Mouse (Mus musculus): ENCODE measurements around the gene Hhex. TPM values are rescaled to one million over a fixed set of nuclear protein-coding genes. Genes with fewer than 3 reads are reported as not detected.

The Hhex gene
- polyA plus RNA-seq, 1 experiment from 2014 or later: 4.2 TPM

DNA sequence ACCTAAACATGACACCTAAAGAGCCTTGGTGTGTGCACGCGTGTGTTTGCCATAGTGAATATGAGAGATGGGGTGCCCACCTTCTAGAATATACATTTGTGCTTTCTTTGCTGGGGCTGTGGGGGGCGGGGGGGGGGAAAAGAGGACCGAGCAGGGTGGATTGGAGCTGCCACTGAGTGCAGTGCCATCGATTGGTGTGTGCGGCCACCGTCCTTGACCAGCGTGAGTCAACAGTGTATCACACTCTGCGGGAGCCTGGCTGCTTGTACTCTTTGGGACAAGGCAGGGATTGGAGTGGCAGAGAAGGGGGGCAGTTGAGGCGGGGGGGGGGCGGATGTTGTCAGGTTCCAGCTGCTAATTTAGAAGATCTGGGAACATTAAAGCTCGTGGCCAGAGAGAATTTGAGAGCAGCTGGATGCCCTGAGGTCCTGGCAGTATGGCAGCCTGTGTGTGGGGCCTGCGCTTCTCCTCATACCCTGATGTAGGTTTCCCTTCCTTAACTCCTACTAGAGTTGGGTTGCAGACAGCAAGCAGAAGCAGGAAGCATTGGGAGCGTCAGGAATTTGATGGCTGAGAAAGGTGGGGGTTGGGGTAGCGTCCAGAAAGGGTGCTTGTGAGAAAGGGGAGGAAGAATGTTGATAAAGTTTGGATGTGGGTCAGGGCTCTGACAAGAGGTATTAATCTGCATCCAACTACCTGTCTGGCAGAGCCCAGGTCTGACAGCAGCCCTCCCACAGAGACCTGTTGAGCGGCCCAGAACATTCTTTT, 6.3 kb downstream of the Hhex start:
- no peak overlapping the region for H3K9ac ChIP-seq (replicated peaks; ENCODE audit: low read length)
- H3K4me3 ChIP-seq (replicated peaks; ENCODE audit: low read depth, low read length): no peak overlapping the region
- H3K27me3 ChIP-seq (ENCODE audit: control insufficient read depth, insufficient read depth, low read length): peaks cover 29% of the 10 kb centered on the region
- 72% methylated on average over 16 of the region's 16 CpGs for WGBS
- H3K4me1 ChIP-seq (ENCODE audit: control insufficient read depth, insufficient read depth, low read length): no peaks in the 10 kb centered on the region
- no peaks in the 10 kb centered on the region for H3K36me3 ChIP-seq (ENCODE audit: control insufficient read depth, insufficient read depth, low read length)
- no peak overlapping the region for H3K27ac ChIP-seq (replicated peaks; ENCODE audit: low read depth, low read length)
- H3K4me2 ChIP-seq (ENCODE audit: low read length): no peak overlapping the region
- no peak for ATAC-seq (ENCODE audit: low FRiP score, low TSS enrichment)
- DNase-seq: no peak
- H3K9me3 ChIP-seq (ENCODE audit: control insufficient read depth, low read length): no peaks in the 10 kb centered on the region

DNA sequence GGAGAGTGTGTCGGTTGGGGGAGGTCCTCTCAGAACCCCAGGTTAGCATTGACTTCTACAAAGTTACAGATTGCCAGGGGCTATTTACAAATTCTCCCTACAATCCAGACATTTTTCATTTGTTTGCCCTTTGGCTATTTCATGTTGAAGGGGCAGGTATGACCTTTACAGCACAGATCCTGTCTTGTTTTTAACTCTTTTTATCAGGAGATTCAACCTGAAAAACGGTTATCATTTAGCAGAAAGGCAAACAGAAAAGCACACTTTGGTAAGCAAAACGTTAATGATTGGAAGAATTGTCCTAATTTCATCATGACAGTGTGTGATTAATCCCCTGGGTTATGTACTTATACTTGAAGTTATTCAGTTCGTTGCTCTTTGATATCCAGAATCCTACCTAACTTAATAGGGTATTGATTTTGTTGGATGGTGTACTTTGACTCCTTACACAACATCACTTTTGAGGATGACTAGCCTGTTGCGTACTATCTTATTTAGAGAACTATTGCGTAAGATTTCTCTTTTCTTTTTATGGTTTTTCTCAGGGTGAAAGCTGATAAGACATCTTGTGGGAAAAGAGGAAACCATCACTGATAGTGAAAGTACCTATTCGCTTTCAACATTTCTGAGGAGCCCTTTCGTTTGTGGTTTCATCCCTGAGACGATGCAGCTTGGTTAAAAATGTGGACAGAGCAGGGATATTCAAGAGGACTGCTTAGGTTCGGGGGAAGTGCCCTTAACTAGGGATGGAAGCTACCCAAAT, 8.1 kb downstream of the Hhex start:
- no peaks in the 10 kb centered on the region for H3K9me3 ChIP-seq (ENCODE audit: control insufficient read depth, low read length)
- no peak overlapping the region for H3K4me2 ChIP-seq (ENCODE audit: low read length)
- no peak overlapping the region for H3K9ac ChIP-seq (replicated peaks; ENCODE audit: low read length)
- no peak overlapping the region for H3K27ac ChIP-seq (replicated peaks; ENCODE audit: low read depth, low read length)
- no peaks in the 10 kb centered on the region for H3K36me3 ChIP-seq (ENCODE audit: control insufficient read depth, insufficient read depth, low read length)
- DNase-seq (no peak), ATAC-seq (ENCODE audit: low FRiP score, low TSS enrichment) (no peak)
- no peaks in the 10 kb centered on the region for H3K4me1 ChIP-seq (ENCODE audit: control insufficient read depth, insufficient read depth, low read length)
- 81% methylated on average over 10 of the region's 10 CpGs for WGBS
- H3K27me3 ChIP-seq (ENCODE audit: control insufficient read depth, insufficient read depth, low read length): peaks cover 11% of the 10 kb centered on the region
- H3K4me3 ChIP-seq (replicated peaks; ENCODE audit: low read depth, low read length): no peak overlapping the region

DNA sequence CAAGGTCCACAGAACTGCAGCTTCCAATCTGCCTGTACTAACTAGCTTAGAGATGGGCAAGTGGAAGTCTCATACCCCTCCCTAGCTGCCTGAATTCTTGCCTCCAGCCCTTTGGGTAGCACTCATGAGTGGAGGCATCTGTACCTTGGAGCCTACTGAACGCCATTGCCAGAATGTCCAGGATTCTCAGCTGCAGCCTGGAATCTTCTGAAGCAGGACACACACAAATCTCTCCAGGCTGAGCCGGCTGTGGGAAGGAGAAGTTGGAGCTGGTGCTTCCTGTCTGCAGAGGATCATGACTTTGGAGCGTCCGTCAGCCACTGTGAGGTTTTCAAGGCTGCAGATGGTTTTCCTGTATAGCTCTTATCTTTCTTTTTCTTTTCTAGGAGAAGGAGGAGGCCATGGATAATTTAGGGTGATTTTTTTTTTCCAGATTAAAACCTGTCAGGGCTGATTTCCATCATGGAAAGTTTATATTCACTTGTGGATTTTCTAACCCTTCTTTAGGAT, 9.1 kb downstream of the Hhex start:
- Histone ChIP-seq H3K36me3 (ENCODE audit: control insufficient read depth, insufficient read depth, low read length) (no peaks in the 10 kb centered on the region), H3K9me3 (ENCODE audit: control insufficient read depth, low read length) (no peaks in the 10 kb centered on the region), H3K27ac (replicated peaks; ENCODE audit: low read depth, low read length) (no peak overlapping the region), H3K4me1 (ENCODE audit: control insufficient read depth, insufficient read depth, low read length) (no peaks in the 10 kb centered on the region), H3K27me3 (ENCODE audit: control insufficient read depth, insufficient read depth, low read length) (peaks cover 3% of the 10 kb centered on the region; the same call in 1 of the 2 replicates), H3K4me2 (ENCODE audit: low read length) (no peak overlapping the region), H3K9ac (replicated peaks; ENCODE audit: low read length) (no peak overlapping the region), H3K4me3 (replicated peaks; ENCODE audit: low read depth, low read length) (no peak overlapping the region)
- ATAC-seq (ENCODE audit: low FRiP score, low TSS enrichment) (no peak), DNase-seq (no peak)
- WGBS: 81% methylated on average over 4 of the region's 4 CpGs

DNA sequence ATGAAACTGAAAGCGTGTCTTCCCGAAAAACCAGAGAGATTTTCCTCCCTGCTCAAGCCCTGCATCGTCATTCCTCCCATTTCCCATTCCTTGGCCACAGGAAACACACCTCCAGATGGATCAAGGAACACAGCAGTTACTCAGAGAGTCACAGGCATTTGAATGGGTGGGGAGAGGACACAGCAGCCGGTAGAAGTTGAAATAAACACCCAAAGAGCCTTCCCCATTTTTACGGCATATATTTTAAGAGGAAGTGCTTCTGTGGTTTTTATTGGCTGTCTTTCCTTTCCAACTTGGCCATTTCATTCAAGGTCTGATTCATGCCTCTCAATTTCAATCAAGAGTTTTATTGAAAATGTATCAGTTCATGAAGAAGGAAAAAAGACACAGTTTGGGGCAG, 13.6 kb downstream of the Hhex start:
- 76% methylated on average over 5 of the region's 5 CpGs for WGBS
- no peak overlapping the region for H3K4me3 ChIP-seq (replicated peaks; ENCODE audit: low read depth, low read length)
- H3K27ac ChIP-seq (replicated peaks; ENCODE audit: low read depth, low read length): no peak overlapping the region
- H3K9ac ChIP-seq (replicated peaks; ENCODE audit: low read length): no peak overlapping the region
- no peaks in the 10 kb centered on the region for H3K4me1 ChIP-seq (ENCODE audit: control insufficient read depth, insufficient read depth, low read length)
- H3K36me3 ChIP-seq (ENCODE audit: control insufficient read depth, insufficient read depth, low read length): no peaks in the 10 kb centered on the region
- H3K4me2 ChIP-seq (ENCODE audit: low read length): no peak overlapping the region
- DNase-seq (no peak), ATAC-seq (ENCODE audit: low FRiP score, low TSS enrichment) (no peak)
- no peaks in the 10 kb centered on the region for H3K27me3 ChIP-seq (ENCODE audit: control insufficient read depth, insufficient read depth, low read length)
- no peaks in the 10 kb centered on the region for H3K9me3 ChIP-seq (ENCODE audit: control insufficient read depth, low read length)

DNA sequence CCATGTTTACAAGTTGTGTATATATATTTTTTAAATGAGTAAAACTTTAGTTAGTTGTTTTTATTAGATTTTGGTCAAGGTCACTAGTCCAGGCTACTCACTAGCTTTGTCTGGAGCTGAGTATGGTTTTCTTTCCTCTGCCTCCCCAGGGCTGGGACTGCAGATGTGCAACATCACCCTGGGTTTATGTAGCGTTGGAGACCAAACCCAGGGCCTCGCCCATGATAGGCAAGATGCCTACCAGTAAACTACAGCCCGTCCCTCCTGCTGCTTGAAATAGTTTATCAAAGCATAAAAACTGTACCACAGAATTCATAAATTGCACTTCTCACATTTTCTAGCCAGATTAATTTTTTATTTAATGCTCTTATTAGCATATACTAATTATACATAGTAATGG, 14.6 kb downstream of the Hhex start:
- Histone ChIP-seq H3K4me3 (replicated peaks; ENCODE audit: low read depth, low read length) (no peak overlapping the region), H3K4me1 (ENCODE audit: control insufficient read depth, insufficient read depth, low read length) (no peaks in the 10 kb centered on the region), H3K9me3 (ENCODE audit: control insufficient read depth, low read length) (no peaks in the 10 kb centered on the region), H3K36me3 (ENCODE audit: control insufficient read depth, insufficient read depth, low read length) (no peaks in the 10 kb centered on the region), H3K9ac (replicated peaks; ENCODE audit: low read length) (no peak overlapping the region), H3K27me3 (ENCODE audit: control insufficient read depth, insufficient read depth, low read length) (no peaks in the 10 kb centered on the region), H3K4me2 (ENCODE audit: low read length) (no peak overlapping the region), H3K27ac (replicated peaks; ENCODE audit: low read depth, low read length) (no peak overlapping the region)
- DNase-seq (no peak), ATAC-seq (ENCODE audit: low FRiP score, low TSS enrichment) (no peak)
- 93% methylated on average over 3 of the region's 3 CpGs for WGBS

DNA sequence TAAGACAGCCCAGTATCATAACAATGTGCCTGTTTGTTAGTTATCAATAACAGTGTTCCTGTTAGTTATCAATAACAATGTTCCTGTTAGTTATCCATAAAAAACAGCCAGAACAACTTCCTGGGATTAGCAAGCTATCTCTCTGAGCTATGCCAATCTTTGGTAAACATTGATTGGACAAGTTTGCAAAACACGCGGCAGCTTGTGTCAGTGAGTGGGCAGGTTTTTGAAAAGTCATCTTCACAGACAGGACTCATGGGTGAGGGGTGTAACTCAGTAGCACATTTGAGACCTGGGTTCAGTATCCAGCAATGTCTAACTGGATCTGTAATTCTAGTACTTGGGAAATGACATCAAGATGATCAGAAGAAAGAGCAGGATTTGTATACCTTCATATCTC, 20.9 kb downstream of the Hhex start:
- Histone ChIP-seq H3K27ac (replicated peaks; ENCODE audit: low read depth, low read length) (no peak overlapping the region), H3K9ac (replicated peaks; ENCODE audit: low read length) (no peak overlapping the region), H3K9me3 (ENCODE audit: control insufficient read depth, low read length) (no peaks in the 10 kb centered on the region), H3K27me3 (ENCODE audit: control insufficient read depth, insufficient read depth, low read length) (no peaks in the 10 kb centered on the region), H3K4me1 (ENCODE audit: control insufficient read depth, insufficient read depth, low read length) (no peaks in the 10 kb centered on the region), H3K4me3 (replicated peaks; ENCODE audit: low read depth, low read length) (no peak overlapping the region), H3K4me2 (ENCODE audit: low read length) (no peak overlapping the region), H3K36me3 (ENCODE audit: control insufficient read depth, insufficient read depth, low read length) (no peaks in the 10 kb centered on the region)
- no peak for DNase-seq
- no peak for ATAC-seq (ENCODE audit: low FRiP score, low TSS enrichment)
- WGBS: 95% methylated on average over 2 of the region's 2 CpGs

DNA sequence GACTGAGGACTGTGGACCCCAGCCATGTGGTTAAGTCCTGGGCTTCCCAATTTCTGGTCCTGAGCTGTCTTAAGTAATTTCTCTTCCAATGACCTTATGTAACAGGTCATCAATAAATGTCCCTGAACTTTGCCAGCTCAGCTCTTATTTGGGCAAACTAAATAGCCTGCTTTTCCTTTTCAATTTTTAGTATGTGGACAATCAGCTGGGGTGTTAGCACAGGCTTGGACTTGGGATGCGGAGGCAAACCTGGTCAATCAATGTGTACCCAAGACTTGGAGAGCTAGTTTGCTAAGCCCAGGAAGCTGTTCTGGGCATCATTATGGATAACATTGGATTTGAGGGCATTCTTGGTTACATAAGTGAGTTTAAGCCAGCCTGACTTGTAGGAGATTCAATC, 21.4 kb downstream of the Hhex start:
- DNase-seq: no peak
- no peaks in the 10 kb centered on the region for H3K27me3 ChIP-seq (ENCODE audit: control insufficient read depth, insufficient read depth, low read length)

DNA sequence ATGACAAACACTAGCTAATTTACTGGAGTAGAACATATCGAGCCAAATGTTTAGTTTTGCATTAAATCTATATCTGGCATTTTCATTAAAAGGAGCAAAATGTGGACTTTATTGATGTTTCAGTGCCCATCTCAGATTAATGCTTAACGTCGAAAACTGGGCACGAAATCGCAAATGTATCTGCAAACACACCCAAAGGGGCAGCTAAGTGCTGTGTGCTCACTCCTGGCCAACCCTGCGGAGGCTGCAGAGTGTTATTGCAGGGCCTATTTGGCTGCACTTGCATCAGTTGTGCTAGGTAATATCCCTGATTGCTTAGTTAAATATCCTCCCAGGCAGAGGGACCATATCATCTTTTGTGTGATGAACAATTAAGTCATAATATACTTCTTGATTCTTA, 23.4 kb downstream of the Hhex start:
- no peak overlapping the region for H3K4me3 ChIP-seq (replicated peaks; ENCODE audit: low read depth, low read length)
- no peaks in the 10 kb centered on the region for H3K27me3 ChIP-seq (ENCODE audit: control insufficient read depth, insufficient read depth, low read length)
- H3K27ac ChIP-seq (replicated peaks; ENCODE audit: low read depth, low read length): no peak overlapping the region
- DNase-seq (no peak), ATAC-seq (ENCODE audit: low FRiP score, low TSS enrichment) (no peak)
- WGBS: 86% methylated on average over 6 of the region's 6 CpGs
- no peak overlapping the region for H3K4me2 ChIP-seq (ENCODE audit: low read length)
- H3K36me3 ChIP-seq (ENCODE audit: control insufficient read depth, insufficient read depth, low read length): no peaks in the 10 kb centered on the region
- H3K9ac ChIP-seq (replicated peaks; ENCODE audit: low read length): no peak overlapping the region
- H3K4me1 ChIP-seq (ENCODE audit: control insufficient read depth, insufficient read depth, low read length): no peaks in the 10 kb centered on the region
- no peaks in the 10 kb centered on the region for H3K9me3 ChIP-seq (ENCODE audit: control insufficient read depth, low read length)

More for the DNA sequence above, 21.4 kb downstream of the Hhex start:
- H3K27ac ChIP-seq (replicated peaks; ENCODE audit: low read depth, low read length): no peak overlapping the region
- H3K4me3 ChIP-seq (replicated peaks; ENCODE audit: low read depth, low read length): no peak overlapping the region
- no peak overlapping the region for H3K9ac ChIP-seq (replicated peaks; ENCODE audit: low read length)
- no peaks in the 10 kb centered on the region for H3K36me3 ChIP-seq (ENCODE audit: control insufficient read depth, insufficient read depth, low read length)
- no peaks in the 10 kb centered on the region for H3K9me3 ChIP-seq (ENCODE audit: control insufficient read depth, low read length)
- H3K4me2 ChIP-seq (ENCODE audit: low read length): no peak overlapping the region
- 97% methylated on average over 1 of the region's 1 CpGs for WGBS
- ATAC-seq (ENCODE audit: low FRiP score, low TSS enrichment): no peak
- H3K4me1 ChIP-seq (ENCODE audit: control insufficient read depth, insufficient read depth, low read length): no peaks in the 10 kb centered on the region

DNA sequence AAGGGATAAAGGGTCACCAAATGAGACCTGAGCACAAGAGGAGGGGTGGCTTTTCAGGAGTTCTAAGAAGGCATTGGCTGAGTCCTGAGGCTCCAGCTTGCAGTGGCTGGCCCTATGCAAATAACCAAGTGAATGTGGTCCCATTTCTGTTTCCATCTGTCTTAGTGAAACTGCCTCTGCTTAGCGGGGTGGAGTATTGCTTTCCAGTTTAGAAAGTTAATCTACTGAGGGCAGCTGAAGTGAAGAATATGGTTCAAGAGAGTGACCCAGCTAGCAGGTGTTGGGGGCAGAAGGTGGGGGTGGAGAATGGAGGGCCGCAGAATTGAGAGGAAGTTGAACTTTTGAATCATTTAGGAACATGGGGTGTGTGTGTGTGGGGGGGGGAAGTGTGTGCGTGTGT, 31.8 kb downstream of the Hhex start:
- WGBS: 79% methylated on average over 3 of the region's 3 CpGs
- no peak for DNase-seq

More for the DNA sequence above, 31.8 kb downstream of the Hhex start:
- no peaks in the 10 kb centered on the region for H3K27me3 ChIP-seq (ENCODE audit: control insufficient read depth, insufficient read depth, low read length)
- no peak for ATAC-seq (ENCODE audit: low FRiP score, low TSS enrichment)
- no peak overlapping the region for H3K9ac ChIP-seq (replicated peaks; ENCODE audit: low read length)
- H3K4me2 ChIP-seq (ENCODE audit: low read length): no peak overlapping the region
- no peaks in the 10 kb centered on the region for H3K36me3 ChIP-seq (ENCODE audit: control insufficient read depth, insufficient read depth, low read length)
- H3K4me1 ChIP-seq (ENCODE audit: control insufficient read depth, insufficient read depth, low read length): no peaks in the 10 kb centered on the region
- no peak overlapping the region for H3K4me3 ChIP-seq (replicated peaks; ENCODE audit: low read depth, low read length)
- H3K27ac ChIP-seq (replicated peaks; ENCODE audit: low read depth, low read length): no peak overlapping the region
- no peaks in the 10 kb centered on the region for H3K9me3 ChIP-seq (ENCODE audit: control insufficient read depth, low read length)

All from midbrain, embryonic 14.5 days (tissue).